Mouse (Mus musculus) adipocyte (in vitro differentiated cells): ENCODE results near the gene Olfr1271.
"Not testable (repeated sequence)": the region's sequence is repeated elsewhere in the genome, so short reads cannot be mapped to it uniquely, and the experiment has no call there.

Experiments used
- DNase-seq: peaks from one replicate; pipeline ENCODE4 v3.0.0-alpha.2; 2016; ENCODE audit warnings: low spot score

Olfr1271 gene

GRCm38 (mm10) chr2:90270932-90271331 is at the start of gene Olfr1271:
Gene Olfr1271 (minus strand): TSS chr2:90271032.
- no peak for DNase-seq

- no peak for DNase-seq
These were observed 21.9 kb upstream of the Olfr1271 start, which contains the start of gene Olfr1272 for GRCm38 (mm10) chr2:90292741-90293140. Gene Olfr1272 (minus strand): TSS chr2:90292841.

- DNase-seq = no peak
These were observed 13.3 kb downstream of the Olfr1271 start, which contains the start of gene Olfr142 for GRCm38 (mm10) chr2:90257492-90257891. Gene Olfr142 (minus strand): TSS chr2:90257592.

- DNase-seq = not testable (repeated sequence)
These were observed 46.4 kb downstream of the Olfr1271 start, which contains the start of gene Olfr1506 for GRCm38 (mm10) chr2:90224393-90224792. Gene Olfr1506 (minus strand): TSS chr2:90224493.
